Mouse (Mus musculus) gastrocnemius, postnatal 14 days (tissue): Measurements from ENCODE around the gene Fggy. TPM values are rescaled to one million over a fixed set of nuclear protein-coding genes. Genes with fewer than 3 reads are reported as not detected.

Experiments
- DNase-seq: peaks from one replicate; pipeline ENCODE4 v3.0.0; 2021; ENCODE audit warnings: mixed read lengths
- intact Hi-C: fragments of 180-260 bp; cut with DNase I; formaldehyde crosslinking; loops from one replicate; pipeline ENCODE4 v1.15.1; 2025; ENCODE audit warnings: low total_unique reads
- total RNA-seq, 2 experiments: library from RNA; stranded (reverse); gene quantifications; 2 replicates each; pipeline ENCODE4 v1.2.3; 2021

Gene Fggy
- total RNA-seq, 2 experiments from 2014 or later, result 6.7 to 7.3 TPM

DNA sequence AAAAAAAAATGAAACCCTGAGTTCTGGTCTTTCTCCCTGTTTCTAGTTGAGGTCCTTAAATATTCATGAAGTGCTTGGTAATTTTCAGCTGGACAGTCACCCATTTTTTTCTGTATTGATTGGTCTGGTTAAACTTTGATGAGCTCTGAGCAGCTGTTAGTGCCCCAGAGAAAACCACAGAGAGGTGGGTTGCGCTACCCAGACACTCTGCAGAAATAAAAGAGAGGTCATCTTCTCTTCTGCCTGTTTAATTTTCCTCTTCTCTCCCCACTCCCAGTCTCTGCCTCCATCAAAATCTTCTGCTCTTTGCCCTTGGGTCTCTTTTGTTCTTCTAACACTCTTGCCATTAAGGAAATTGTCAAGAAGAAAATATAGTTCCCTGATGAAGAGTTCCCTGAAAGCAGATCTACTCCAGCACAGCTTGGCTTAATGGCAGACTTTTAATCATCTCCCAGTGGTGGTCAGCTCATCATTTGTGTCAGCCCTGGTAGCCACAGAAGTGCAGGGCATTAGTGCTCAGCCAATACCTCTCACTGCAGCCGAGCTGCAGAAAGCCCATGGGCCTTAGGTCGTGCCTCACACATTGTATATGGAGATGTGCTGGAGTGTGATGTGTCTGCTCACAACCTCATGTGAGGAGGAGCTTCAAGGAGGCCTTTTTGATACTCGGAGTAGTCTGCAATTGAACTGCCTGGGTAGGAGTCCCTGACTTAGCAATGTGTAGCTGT, 29.1 kb downstream of the Fggy start:
- intact Hi-C loops, result no loop called here
- DNase-seq, result no peak

DNA sequence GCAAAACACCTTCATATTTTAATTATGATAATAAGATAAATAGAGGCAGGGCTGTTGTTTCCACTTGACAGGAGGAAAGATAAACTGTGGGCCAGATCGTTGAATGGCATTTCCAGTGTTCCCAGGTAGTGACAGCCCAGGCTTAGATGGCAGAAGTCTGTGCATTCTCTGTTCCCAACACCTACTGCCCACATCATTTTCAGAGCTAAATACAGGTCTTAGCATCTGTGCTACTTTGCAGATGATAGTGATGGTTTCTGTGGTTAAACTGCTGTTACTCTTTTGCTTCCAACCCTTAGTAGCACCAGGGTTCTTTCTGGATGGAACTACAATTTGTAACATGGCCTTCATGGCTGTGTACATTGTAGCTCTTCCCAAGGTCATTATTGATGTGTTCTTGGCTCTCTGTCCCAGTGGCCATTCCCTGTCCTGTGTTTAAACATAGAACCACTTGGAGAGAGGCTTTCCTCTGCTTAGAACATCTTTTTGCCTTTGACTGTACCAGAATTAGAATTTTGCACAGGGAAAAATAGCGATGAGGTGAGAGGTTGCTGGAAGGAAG, 31.5 kb downstream of the Fggy start:
- no peak for DNase-seq
- intact Hi-C loops, result no loop called here

DNA sequence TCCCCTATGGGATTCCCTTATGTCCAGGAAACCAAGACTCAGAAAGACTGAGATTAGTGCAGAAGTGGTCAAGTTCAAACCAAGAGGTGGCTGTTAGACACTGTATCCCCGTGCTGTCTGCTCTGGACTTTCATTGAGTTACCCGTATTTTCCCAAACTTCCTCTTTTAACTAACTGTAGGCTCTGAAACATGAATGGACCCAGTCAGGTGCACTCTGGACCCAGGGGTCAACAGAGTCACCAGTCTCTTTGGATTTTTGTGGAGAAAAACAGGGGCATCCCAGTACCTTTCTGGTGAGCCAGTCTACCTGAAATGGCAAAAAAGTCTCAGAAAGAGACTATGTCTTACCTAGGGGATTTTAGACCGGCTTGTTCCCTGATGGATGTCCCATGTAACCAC, 33.6 kb downstream of the Fggy start:
- intact Hi-C loops, result no loop called here
- no peak for DNase-seq

DNA sequence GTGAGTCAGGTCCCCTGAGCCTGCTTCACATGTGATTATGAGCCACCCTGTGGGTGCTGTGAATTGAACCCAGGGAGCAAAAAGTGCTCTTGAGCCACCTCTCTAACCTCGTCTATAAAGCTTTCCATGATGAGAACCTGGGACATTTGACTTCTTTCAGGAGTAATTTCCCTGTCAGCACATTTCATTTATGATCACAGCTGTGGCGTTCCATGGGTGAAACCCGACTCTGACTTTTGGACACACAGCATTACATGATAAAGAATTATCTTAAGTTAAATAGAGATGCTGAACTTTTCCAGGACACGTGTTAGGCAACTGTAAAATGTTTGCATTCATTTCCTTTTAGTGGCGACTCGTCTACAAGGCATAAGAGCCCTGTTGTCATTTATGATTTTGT, 39.9 kb downstream of the Fggy start:
- intact Hi-C loops, result no loop called here
- no peak for DNase-seq

DNA sequence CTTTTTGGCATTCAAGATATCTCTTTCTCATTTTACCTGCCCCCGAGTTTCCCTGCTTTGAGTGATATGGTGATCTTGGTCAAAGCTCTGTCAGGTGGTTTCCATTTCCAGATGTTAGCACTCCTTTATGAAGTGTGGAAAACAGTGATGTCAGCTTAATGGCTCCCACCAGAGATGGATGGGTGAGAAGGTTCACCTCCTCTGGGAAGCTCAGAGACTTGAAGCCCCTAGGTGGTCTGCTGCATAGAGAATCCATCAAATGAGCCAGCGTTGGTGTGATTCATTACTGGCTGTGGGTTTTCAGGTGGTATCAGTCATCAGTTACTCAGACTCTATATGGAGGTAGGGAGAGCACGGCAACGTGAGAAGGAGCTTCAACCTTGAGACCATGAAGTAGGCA, 44.5 kb downstream of the Fggy start:
- DNase-seq, result no peak
- intact Hi-C loops, result no loop called here

DNA sequence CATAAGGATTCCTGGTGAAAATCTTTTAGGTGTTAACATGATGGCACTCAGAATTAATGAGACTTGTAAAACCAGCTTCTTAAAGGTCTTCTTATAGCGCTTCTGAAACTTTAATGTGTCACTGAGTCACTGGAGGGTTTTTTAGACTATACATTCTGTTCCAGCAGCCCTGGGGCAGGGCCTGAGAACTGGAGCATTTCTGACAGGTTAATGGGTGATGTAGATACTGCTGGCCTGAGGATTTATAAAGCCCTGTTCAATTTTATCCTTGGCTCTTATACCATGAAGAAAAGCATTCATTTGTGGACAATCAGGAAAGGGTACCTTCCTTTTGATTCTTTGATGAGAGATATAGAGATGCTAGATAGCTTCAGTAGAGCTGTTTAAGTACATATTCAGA, 45.9 kb downstream of the Fggy start:
- intact Hi-C loops, result no loop called here
- DNase-seq, result no peak

DNA sequence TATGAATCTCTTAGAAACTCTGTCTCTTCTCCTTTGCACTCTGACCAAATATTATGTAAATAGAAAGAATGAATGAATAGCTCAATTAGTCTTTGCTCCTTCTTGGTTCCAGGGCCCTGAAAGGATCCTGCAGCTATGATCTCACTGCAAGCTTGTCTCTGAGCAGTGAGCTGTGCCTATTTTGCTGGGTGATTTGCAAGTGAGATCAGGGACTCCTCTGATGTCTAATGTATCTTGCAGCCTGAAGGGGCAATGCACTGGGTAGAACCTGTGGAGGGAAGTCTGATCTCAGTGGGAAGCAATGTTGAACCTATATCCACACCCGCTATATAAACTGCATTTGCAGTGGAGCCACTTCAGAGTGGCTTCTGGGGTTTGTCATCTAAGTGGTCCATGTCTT, 53.4 kb downstream of the Fggy start:
- intact Hi-C loops, result no loop called here
- DNase-seq, result no peak

DNA sequence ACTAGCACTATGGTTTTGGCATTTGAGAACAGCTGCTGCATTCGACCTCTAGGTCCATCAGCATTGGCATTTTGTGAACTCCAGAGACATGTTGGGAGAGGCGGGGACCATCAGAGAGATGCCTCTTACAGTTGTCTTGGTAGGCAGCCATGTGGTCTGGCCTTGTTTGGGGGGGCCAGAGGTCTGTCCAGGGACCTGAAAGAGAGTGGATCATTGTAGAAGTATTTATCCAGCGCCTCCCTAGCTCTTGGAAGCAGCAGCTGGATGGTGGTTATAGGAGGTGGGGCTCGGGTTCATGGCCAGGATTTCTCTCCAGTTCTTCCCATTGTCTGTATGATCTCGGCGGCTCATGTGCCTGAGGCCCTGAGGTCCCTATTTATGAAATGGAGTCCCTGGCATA, 54.1 kb downstream of the Fggy start:
- intact Hi-C loops, result no loop called here

DNA sequence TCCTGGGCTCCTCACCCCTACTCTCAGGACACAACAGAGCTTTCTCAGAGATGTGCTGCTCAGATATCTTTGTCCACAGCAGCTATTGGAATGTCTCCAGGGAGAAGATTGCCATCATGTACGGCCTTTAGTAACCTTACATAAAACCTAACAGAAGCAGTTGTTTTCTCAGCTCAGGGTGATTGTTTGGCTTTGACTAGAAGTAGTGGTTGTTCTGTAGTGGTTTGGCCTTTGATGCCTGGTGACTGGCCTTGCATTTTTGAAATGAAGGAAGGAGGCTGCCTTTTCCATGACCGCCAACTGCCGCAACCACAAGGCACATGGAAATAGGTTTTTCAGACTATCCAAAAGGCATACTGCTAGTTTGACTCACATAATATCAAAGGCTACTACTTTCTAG, 63.7 kb downstream of the Fggy start:
- intact Hi-C loops, result no loop called here

More for the DNA sequence above, 54.1 kb downstream of the Fggy start:
- DNase-seq, result peak; percentile 45

DNA sequence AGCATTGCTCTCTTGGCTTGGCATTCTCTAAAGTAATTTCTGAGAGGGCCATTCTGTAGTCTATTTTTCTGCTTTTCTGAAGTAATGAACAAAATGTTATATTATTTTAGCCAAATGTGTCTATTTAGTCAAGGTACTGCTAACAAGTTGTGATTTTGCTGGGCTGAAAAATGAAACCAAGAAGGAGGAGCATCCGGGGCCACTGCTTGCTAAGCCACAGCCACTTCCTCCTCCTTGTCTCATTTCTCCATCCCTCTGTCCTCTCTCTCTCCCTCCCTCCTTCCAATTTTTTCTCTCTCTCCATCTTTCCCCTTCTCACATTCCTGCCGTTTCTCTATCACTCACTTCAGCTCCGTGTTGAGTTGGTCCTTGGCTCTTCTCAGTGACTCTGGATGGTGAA, 67.4 kb downstream of the Fggy start:
- no peak for DNase-seq
- intact Hi-C loops, result no loop called here

More for the DNA sequence above, 63.7 kb downstream of the Fggy start:
- DNase-seq, result no peak

DNA sequence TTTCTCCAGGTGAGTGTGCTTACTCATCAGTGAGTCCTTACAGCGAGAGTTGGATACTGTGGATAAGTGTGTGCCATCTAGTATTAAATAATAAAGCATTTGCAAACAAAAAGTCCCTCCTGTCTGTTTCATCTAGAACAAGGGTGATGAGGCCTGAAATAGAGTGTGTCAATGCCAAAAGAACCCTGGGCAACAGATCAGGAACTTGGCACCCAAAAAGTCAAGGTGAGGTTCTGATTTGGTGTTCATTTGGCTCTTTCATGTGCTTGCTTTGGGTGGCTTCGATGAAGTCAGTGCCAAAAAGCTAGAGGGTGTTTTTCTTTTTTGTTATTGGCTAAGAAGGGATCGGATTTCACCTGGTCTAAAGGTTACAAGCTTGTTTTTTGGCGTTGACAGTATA, 68.3 kb downstream of the Fggy start:
- intact Hi-C loops, result no loop called here
- no peak for DNase-seq

DNA sequence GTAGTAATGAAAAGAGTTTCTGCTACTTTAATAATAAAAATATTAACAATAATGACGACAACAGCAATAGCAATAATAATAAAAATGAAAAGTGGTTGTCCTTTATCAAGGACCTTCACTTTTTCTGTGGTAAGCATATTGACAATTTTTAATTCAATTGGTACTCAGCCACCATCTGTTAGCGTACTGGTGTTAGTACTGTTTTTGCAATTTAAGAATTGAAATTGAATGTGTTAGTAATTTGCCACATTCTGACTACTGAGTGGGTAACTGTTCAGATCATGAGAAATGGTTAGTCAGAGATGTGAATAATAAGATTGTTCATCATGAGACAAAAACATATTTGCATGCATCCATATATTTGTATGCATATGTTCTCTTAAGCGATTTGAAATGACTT, 68.9 kb downstream of the Fggy start:
- DNase-seq, result no peak
- intact Hi-C loops, result no loop called here

DNA sequence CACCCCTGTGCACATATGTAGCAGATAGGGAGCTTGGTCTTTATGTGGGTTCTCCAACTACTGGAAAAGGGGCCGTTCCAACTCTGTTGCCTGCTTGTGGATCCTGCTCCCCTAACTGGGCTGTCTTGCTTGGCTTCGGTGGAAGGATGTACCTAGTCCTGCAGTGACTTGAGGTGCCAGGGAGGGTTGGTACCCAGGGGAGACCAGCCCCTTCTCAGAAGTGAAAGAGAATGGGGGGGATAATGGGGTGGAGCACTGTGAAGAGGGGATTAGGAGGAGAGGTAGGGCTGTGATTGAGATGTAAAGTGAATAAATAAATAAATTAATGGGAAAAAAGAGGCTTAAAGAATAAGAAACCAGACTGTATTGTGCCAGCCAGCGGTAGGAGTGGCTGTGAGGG, 77.6 kb downstream of the Fggy start:
- DNase-seq, result no peak
- intact Hi-C loops, result no loop called here

DNA sequence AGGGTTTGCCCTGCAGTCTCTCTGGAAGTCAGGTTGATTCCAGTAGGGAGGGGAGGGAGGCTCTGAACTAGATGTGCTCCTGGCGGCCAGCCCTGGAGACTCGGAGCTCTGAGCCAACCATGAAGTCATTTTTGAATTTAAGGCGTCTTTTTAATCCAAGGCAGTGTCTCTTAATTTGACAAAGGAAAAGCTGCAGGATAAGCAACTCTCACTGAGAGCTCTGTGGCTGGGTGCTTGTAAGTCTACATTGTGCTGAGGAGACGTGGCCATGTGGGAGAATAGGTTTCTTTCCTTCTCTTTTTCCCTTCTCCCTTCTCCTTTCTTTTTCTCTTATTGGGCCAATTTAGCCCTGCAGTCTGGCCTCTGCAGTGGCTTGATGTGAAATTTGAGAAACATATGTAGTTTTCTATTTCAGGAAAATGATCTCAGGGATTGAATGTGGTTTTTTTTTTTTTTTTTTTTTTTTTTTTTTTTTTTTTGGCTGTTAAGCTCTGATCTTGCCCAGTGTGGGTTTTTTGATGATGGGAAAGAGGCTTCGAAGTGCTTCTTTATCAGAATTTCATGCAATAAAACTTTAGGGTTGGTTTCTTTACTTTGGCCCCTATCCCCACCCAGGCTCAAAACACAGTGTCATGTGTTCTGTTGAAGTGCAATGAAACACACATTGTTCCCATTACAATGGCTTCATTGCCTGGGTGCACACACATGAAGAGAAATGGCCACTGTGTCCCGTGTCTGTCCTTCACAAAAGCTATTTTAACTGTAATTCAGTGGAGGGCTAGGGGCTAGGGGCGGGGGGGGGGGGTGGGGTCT, 79.8 kb downstream of the Fggy start:
- DNase-seq, result peak; percentile 81
- intact Hi-C loops, result no loop called here

DNA sequence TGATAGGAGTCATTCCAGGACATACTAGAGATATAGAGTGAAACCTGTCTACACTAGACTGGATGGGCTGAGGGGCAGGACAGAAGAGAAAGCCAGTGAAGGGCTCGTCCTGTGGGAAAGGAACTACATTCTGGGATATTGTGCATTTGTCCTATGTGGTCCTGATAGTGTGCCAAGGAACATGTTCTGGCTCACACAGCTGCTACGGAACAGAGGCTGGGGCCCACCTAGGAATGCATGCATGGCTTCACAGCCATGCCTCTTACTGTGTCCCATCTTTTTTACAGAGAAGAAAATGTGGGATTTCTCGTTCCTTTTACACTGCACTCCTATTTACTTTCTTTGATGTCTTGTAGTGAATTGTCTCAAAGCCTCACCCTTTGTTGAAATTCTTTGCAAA, 80.8 kb downstream of the Fggy start:
- intact Hi-C loops, result no loop called here
- no peak for DNase-seq

DNA sequence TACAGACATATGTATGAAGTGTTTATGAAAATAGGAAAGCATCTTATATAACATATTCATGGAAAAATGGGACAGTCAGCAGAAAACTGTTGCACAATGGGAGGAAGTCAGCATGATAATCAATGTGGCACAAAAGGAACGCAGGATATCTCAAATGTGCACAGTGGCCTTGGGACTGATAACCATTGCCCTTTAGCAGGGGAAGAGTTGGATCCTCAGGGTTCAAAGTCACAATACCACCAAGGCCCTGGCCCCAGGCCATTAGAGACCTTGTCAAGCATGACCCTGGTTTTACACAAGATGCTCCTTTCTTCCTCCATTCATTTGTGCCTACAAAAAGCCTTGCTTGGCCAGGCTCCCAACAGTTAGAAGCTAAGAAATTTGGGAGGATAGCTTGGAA, 83.5 kb downstream of the Fggy start:
- intact Hi-C loops, result no loop called here
- no peak for DNase-seq

DNA sequence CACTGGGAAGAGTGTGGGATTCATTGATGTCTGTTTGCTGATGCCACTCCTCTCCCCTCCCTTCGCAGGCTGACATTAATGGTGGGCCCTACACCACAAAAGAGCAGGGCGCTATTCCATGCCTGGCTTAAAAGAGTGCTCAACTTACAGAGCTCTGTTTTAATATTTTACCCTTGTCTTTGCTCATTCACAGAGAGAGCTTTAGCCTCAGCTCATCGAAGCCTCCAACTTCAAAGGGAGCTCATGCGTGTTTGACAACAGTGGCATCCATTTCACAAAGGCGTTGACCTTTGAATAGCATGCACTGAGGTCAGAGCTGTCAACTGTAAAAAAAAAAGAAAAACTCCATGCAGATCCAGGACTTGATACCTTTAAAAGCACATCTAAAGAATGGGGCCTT, 86.7 kb downstream of the Fggy start:
- no peak for DNase-seq
- intact Hi-C loops, result no loop called here

DNA sequence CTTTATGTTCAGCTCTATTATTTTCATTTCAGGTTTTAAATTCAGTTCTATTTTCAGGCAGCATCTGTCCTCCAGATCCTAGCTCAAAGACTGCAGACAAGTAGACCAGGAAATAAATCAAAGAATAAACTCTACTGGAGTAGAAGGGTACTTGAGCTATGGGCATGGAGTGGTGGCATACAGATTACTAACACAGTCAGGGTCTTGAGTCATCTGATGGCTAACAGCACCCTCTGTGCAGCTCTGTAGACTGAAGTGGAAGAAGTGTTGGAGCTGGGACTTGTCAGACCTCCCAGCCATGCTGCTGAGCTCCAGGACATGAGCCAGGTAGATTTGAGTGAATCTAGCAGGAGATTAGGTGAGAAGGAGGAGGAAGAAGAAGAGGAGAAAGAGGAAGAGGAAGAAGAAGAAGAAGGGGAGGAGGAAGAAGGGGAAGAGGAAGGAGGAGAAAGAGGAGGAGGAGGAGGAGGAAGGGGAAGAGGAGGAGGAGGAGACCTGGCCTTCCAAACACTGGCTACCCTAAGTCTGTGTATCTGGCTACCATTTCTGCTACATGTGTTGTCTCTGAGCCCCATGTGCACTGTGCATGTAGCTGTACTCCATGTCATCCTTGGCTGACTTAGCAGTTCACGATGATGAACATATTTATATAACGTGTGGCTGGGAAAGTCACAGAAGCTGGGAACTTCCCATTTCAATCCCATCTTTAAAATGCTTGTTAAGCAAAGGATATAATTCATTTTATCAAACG, 91.7 kb downstream of the Fggy start:
- intact Hi-C loops, result no loop called here
- DNase-seq, result no peak

DNA sequence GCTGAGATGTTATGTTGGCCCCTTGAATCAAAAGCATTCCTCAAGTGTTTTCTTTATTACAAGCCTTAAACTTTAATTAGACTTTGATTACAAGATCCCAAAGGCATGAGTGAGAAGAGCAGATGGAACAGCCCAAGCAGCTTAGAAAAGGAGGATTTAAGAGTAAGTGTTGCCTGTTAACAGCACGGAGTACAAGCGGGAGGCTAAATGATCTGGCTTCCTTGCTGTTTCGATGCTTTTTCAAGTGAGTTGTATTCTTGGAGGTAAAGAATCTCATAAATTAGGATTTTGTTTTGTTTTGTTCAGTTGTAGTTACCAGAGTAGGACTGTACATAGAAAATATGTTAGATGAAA, 92.2 kb downstream of the Fggy start:
- DNase-seq, result no peak
- intact Hi-C loops, result no loop called here

DNA sequence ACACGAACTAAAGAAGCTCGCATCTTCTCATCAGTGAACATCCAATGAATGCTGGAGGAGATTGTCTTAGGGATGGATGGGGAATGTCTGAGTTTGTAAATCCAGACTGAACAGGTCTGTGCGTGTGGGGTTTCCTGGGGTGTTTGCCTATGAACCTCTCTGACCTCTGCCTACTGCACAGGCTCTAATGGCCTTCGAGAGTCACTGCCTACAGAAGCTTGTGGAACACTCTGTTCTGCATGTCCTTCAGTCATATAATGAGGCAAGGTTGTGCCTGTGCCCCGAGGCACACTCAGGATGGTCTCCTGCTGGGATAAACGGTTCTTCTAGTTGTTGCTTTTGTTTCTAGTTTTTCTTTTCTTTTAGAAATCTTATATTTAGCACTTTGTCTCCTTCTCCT, 92.7 kb downstream of the Fggy start:
- intact Hi-C loops, result no loop called here
- DNase-seq, result no peak
